Mouse (Mus musculus) adrenal gland, adult 2 months (tissue): Measurements from ENCODE around the gene Gsc2. TPM values are rescaled to one million over a fixed set of nuclear protein-coding genes. Genes with fewer than 3 reads are reported as not detected.
"Not testable (repeated sequence)": the region's sequence is repeated elsewhere in the genome, so short reads cannot be mapped to it uniquely, and the experiment has no call there.

Experiments used
- DNase-seq: peaks from one replicate; pipeline ENCODE4 v3.0.0; 2021
- long read RNA-seq: library from polyadenylated mRNA; stranded (forward); transcript quantifications from one replicate; pipeline ENCODE4 v2.0.0, GENCODE M21; 2021
- polyA plus RNA-seq: library from polyadenylated mRNA; depleted of rRNA; stranded (reverse); fragments of >200 nt; gene quantifications from 2 replicates; pipeline ENCODE4 v1.2.3, GENCODE M21; 2012; rRNA removed
- total RNA-seq, 2 experiments: library from RNA; stranded (reverse); gene quantifications; 2 replicates each; pipeline ENCODE4 v1.2.3; 2021

Gene Gsc2
- total RNA-seq (not detected), polyA plus RNA-seq (not detected in 2 replicates)
- long read RNA-seq, result 0 reads

- peak; percentile 46 for DNase-seq
These were observed at the start of gene Gsc2 for GRCm38 (mm10) chr16:17914307-17915249. Gene Gsc2, minus strand, starts transcription at chr16:17915059.

- DNase-seq, result no peak
These were observed 47.2 kb upstream of the Gsc2 start for GRCm38 (mm10) chr16:17962091-17962490.

- DNase-seq, result not testable (repeated sequence)
These were observed 41.3 kb upstream of the Gsc2 start for GRCm38 (mm10) chr16:17956052-17956638.

- no peak for DNase-seq
These were observed 36.8 kb upstream of the Gsc2 start for GRCm38 (mm10) chr16:17951618-17952017.

- no peak for DNase-seq
These were observed 35.2 kb upstream of the Gsc2 start for GRCm38 (mm10) chr16:17950068-17950467.

GRCm38 (mm10) chr16:17949421-17949877 lies 34.6 kb upstream of the Gsc2 start:
- DNase-seq, result no peak

GRCm38 (mm10) chr16:17945081-17945831 lies 30.4 kb upstream of the Gsc2 start:
- no peak for DNase-seq

- DNase-seq, result no peak
These were observed 28.6 kb upstream of the Gsc2 start for GRCm38 (mm10) chr16:17943466-17943865.

- DNase-seq, result no peak
These were observed 24.4 kb upstream of the Gsc2 start for GRCm38 (mm10) chr16:17939255-17939751.

- DNase-seq, result peak; percentile 76
These were observed 24.0 kb upstream of the Gsc2 start for GRCm38 (mm10) chr16:17938821-17939220.

- DNase-seq, result no peak
These were observed 23.3 kb upstream of the Gsc2 start for GRCm38 (mm10) chr16:17938187-17938586.

GRCm38 (mm10) chr16:17936776-17937175 lies 21.9 kb upstream of the Gsc2 start:
- DNase-seq, result peak; percentile 36

- peak; percentile 46 for DNase-seq
These were observed 19.6 kb upstream of the Gsc2 start for GRCm38 (mm10) chr16:17934445-17934910.

- DNase-seq, result no peak
These were observed 19.0 kb upstream of the Gsc2 start for GRCm38 (mm10) chr16:17933594-17934444.

GRCm38 (mm10) chr16:17931906-17932460 lies 17.1 kb upstream of the Gsc2 start:
- no peak for DNase-seq

- no peak for DNase-seq
These were observed 14.8 kb upstream of the Gsc2 start for GRCm38 (mm10) chr16:17929631-17930030.

- no peak for DNase-seq
These were observed 14.4 kb upstream of the Gsc2 start for GRCm38 (mm10) chr16:17929211-17929610.

GRCm38 (mm10) chr16:17928627-17929104 lies 13.8 kb upstream of the Gsc2 start:
- peak; percentile 83 for DNase-seq

GRCm38 (mm10) chr16:17928087-17928580 lies 13.3 kb upstream of the Gsc2 start, which contains the start of gene Slc25a1:
Gene Slc25a1, minus strand, starts transcription at chr16:17928219.
- DNase-seq, result peak; percentile 91
